In the genomic region with DNA sequence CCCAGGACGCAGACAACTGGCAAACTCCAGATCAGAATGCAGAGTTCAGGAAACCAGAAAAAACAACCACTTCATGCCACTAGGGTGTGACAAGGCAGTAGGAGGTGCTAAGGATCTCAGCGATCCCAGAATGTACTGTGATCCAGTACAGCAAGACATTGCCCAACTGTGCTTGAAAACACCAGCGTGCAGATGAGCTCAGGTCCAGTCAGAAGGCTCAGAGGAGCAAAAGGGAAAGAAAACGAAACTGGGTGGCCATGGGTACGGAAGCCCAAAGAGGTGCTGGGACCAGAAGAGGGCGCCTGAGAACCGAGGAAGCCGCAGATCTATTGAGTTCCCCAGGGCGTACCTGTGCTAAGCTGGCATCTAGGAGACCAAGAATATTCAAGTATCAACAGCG, we compare ENCODE assay signal across 8 mouse cellular contexts. TPM values are rescaled to one million over a fixed set of nuclear protein-coding genes. Genes with fewer than 3 reads are reported as not detected.
DNase-seq lines count a peak whose midpoint lies in the region; ATAC-seq and TF ChIP-seq lines count a peak whose summit lies in the region.

No protein-coding gene starts in this region.

- no peaks in the 10 kb centered on the region for H3K27me3 ChIP-seq in hindbrain, postnatal 0 days (ENCODE audit: insufficient read depth, low read length)

- peak; percentile 59 for DNase-seq in ZHBTc4 (ENCODE audit: low read depth, low spot score)
- DNase-seq in gastrocnemius, adult 2 months: peak; percentile 67
- DNase-seq in hindbrain, postnatal 0 days (ENCODE audit: low spot score): peak; percentile 68
- DNase-seq in left cerebral cortex, adult 2 months (ENCODE audit: extremely low spot score in 1 of 2, low spot score in 2 of 2): peak; percentile 47 to 50
- DNase-seq in right cerebral cortex, postnatal 10 days (ENCODE audit: low spot score in 2 of 2): peak; percentile 39 to 58
- DNase-seq in urinary bladder, postnatal 4 days (ENCODE audit: low spot score in 2 of 2): peak; percentile 19 to 63

- peak; percentile 83 for ATAC-seq in common myeloid progenitor, adult 5-6 weeks (replicated peaks; ENCODE audit: low read depth, poor library complexity, severe bottlenecking)
- peak; percentile 84 for ATAC-seq in hindbrain, postnatal 0 days
- ATAC-seq in megakaryocyte, adult 5-6 weeks (ENCODE audit: poor library complexity, severe bottlenecking): peak; percentile 88

- 27% methylated on average over 10 of the region's 10 CpGs for WGBS in hindbrain, postnatal 0 days

- no peaks in the 10 kb centered on the region for H3K36me3 ChIP-seq in hindbrain, postnatal 0 days (ENCODE audit: insufficient read depth, low read length)

- peak overlapping the region; percentile 65 for H3K4me3 ChIP-seq in gastrocnemius, adult 2 months
- peak overlapping the region; percentile 21 for H3K4me3 ChIP-seq in hindbrain, postnatal 0 days (ENCODE audit: low read length)
- peak overlapping the region; percentile 31 for H3K4me3 ChIP-seq in left cerebral cortex, adult 2 months

- intact Hi-C loops in gastrocnemius, adult 2 months (cut with DNase I): loop anchor here (2.0 to 5.0 kb wide), 3 partner anchors 93 to 297 kb away; a partner anchor contains a TSS
- intact Hi-C loops in left cerebral cortex, adult 2 months (cut with DNase I): loop anchor here (2.0 to 10.0 kb wide), 3 partner anchors 99 to 297 kb away; a partner anchor contains a TSS

- no peaks in the 10 kb centered on the region for H3K4me1 ChIP-seq in hindbrain, postnatal 0 days (ENCODE audit: insufficient read depth, low read length)

- peak; percentile 60 for TF ChIP-seq CTCF in gastrocnemius, adult 2 months (IDR thresholded peaks at IDR 0.05)
- peak; percentile 65 for TF ChIP-seq CTCF in hindbrain, postnatal 0 days (IDR thresholded peaks at IDR 0.05; ENCODE audit: low read depth)
- TF ChIP-seq CTCF in left cerebral cortex, adult 2 months (IDR thresholded peaks at IDR 0.05): peak; percentile 50

- no peak overlapping the region for H3K9ac ChIP-seq in hindbrain, postnatal 0 days (replicated peaks; ENCODE audit: low read length)

- no peaks in the 10 kb centered on the region for H3K9me3 ChIP-seq in hindbrain, postnatal 0 days (ENCODE audit: low read length)

- H3K4me2 ChIP-seq in hindbrain, postnatal 0 days (ENCODE audit: low read depth, low read length): peak overlapping the region; percentile 46; the same call in 1 of the 2 replicates

- peak overlapping the region; percentile 83 for H3K27ac ChIP-seq in gastrocnemius, adult 2 months
- no peak overlapping the region for H3K27ac ChIP-seq in hindbrain, postnatal 0 days
- no peak overlapping the region for H3K27ac ChIP-seq in left cerebral cortex, adult 2 months

RNA-seq across cellular contexts. Expression of a gene that starts 11.8 kb away (rescaled TPM):
- not detected in 2 replicates for total RNA-seq in common myeloid progenitor, adult 5-6 weeks (2017)
- not detected for total RNA-seq in gastrocnemius, adult 2 months (2021)
- not detected in 2 replicates for total RNA-seq in hindbrain, postnatal 0 days (2014; rRNA removed)
- polyA plus RNA-seq in hindbrain, postnatal 0 days (2015; fragmentation: Nextera tagmentation; extraction: Ambion mirVana): 0.14 TPM in 1 of 2 replicates, not detected in the other
- 1 to 10 TPM in 1 of 2 experiments, under 1 TPM in 1; 0.66 to 1.6 TPM for total RNA-seq in left cerebral cortex, adult 2 months (2021)
- total RNA-seq in megakaryocyte, adult 5-6 weeks (2015): not detected in 2 replicates
- total RNA-seq in megakaryocyte, adult 5-6 weeks (2017): not detected in 2 replicates

RNA-seq across cellular contexts. Expression of a gene that starts 19.7 kb away (rescaled TPM):
- total RNA-seq in common myeloid progenitor, adult 5-6 weeks (2017): 16.9 and 26.2 TPM in 2 replicates
- 10 to 100 TPM; 29.0 to 29.3 TPM for total RNA-seq in gastrocnemius, adult 2 months (2021)
- 48.9 and 62.0 TPM in 2 replicates for total RNA-seq in hindbrain, postnatal 0 days (2014; rRNA removed)
- polyA plus RNA-seq in hindbrain, postnatal 0 days (2015; fragmentation: Nextera tagmentation; extraction: Ambion mirVana): 12.2 and 12.5 TPM in 2 replicates
- 10 to 100 TPM; 85.0 to 89.3 TPM for total RNA-seq in left cerebral cortex, adult 2 months (2021)
- 15.2 and 16.4 TPM in 2 replicates for total RNA-seq in megakaryocyte, adult 5-6 weeks (2015)
- total RNA-seq in megakaryocyte, adult 5-6 weeks (2017): 16.9 and 17.7 TPM in 2 replicates

RNA-seq across cellular contexts. Expression of a gene that starts 52.1 kb away (rescaled TPM):
- total RNA-seq in common myeloid progenitor, adult 5-6 weeks (2017): not detected in 2 replicates
- not detected for total RNA-seq in gastrocnemius, adult 2 months (2021)
- not detected in 2 replicates for total RNA-seq in hindbrain, postnatal 0 days (2014; rRNA removed)
- polyA plus RNA-seq in hindbrain, postnatal 0 days (2015; fragmentation: Nextera tagmentation; extraction: Ambion mirVana): not detected in 2 replicates
- not detected for total RNA-seq in left cerebral cortex, adult 2 months (2021)
- not detected in 2 replicates for total RNA-seq in megakaryocyte, adult 5-6 weeks (2015)
- total RNA-seq in megakaryocyte, adult 5-6 weeks (2017): not detected in 2 replicates
